Mouse (Mus musculus): ENCODE data around the gene Epo. TPM values are rescaled to one million over a fixed set of nuclear protein-coding genes. Genes with fewer than 3 reads are reported as not detected.

Epo gene
- polyA plus RNA-seq, 1 experiment, result not detected

DNA sequence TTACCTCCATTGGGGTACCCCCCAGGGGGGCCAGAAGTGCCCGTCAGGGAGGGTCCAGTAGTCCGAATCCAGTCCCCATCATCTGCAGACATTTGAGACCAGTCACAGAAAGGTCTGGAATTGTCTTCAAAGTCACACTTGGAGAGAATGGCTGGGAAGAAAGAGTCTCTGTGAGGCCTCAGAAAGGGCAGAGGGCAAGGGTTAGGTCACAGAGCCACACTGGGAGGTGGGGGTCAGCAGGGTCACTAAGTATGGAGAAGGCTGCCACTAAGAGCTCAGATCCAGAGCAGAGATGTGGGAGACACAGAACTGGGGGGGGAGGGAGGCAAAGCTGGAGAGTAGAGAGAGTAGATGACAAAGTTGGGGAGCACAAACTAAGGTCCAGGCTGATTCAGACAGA is 58.7 kb downstream of the Epo start:
- Histone ChIP-seq H3K4me3 (replicated peaks; ENCODE audit: control insufficient read depth, low read depth, low read length) (no peak overlapping the region), H3K4me1 (ENCODE audit: control insufficient read depth, insufficient read depth, low read length) (no peaks in the 10 kb centered on the region), H3K27ac (ENCODE audit: control insufficient read depth, insufficient read depth, low read depth, low read length, poor library complexity) (no peak overlapping the region)
- WGBS, result 65% methylated on average over 2 of the region's 2 CpGs
- no peak for TF ChIP-seq POLR2A (IDR thresholded peaks at IDR 0.05; ENCODE audit: borderline replicate concordance, control insufficient read depth, low read depth, low read length)
- TF ChIP-seq CTCF (IDR thresholded peaks at IDR 0.05; ENCODE audit: control insufficient read depth, insufficient read depth, low read length), result no peak

GRCm38 (mm10) chr5:137472252-137472904 is 60.7 kb downstream of the Epo start:
- Histone ChIP-seq H3K4me1 (ENCODE audit: control insufficient read depth, insufficient read depth, low read length) (no peaks in the 10 kb centered on the region), H3K27ac (ENCODE audit: control insufficient read depth, insufficient read depth, low read depth, low read length, poor library complexity) (no peak overlapping the region), H3K4me3 (replicated peaks; ENCODE audit: control insufficient read depth, low read depth, low read length) (no peak overlapping the region)
- no peak for TF ChIP-seq CTCF (IDR thresholded peaks at IDR 0.05; ENCODE audit: control insufficient read depth, insufficient read depth, low read length)
- no peak for TF ChIP-seq POLR2A (IDR thresholded peaks at IDR 0.05; ENCODE audit: borderline replicate concordance, control insufficient read depth, low read depth, low read length)
- WGBS, result 43% methylated on average over 5 of the region's 5 CpGs

DNA sequence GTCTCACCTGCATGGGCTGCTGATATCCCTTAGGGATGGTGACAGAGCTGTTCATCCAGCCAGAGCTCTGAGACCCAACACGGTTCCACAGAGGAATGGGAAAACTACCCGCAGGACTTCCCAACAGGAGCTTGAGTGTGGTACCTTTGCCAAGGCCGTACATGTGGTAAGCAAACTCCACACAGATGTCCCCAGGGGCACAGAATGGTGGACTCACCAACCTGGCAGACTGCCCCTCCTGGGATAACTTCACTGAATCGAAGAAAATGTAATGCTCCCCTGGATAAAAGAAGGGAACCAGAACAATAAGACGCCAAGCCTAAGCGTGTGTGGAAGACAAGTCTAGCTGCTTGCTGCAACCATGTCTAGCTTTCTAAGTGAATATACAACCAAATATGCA is 66.1 kb downstream of the Epo start:
- Histone ChIP-seq H3K27ac (ENCODE audit: control insufficient read depth, insufficient read depth, low read depth, low read length, poor library complexity) (no peak overlapping the region), H3K4me3 (replicated peaks; ENCODE audit: control insufficient read depth, low read depth, low read length) (no peak overlapping the region), H3K4me1 (ENCODE audit: control insufficient read depth, insufficient read depth, low read length) (no peaks in the 10 kb centered on the region)
- 88% methylated on average over 6 of the region's 6 CpGs for WGBS
- TF ChIP-seq CTCF (IDR thresholded peaks at IDR 0.05; ENCODE audit: control insufficient read depth, insufficient read depth, low read length) (no peak), POLR2A (IDR thresholded peaks at IDR 0.05; ENCODE audit: borderline replicate concordance, control insufficient read depth, low read depth, low read length) (no peak)

GRCm38 (mm10) chr5:137465049-137465448 is 68.0 kb downstream of the Epo start:
- TF ChIP-seq CTCF (IDR thresholded peaks at IDR 0.05; ENCODE audit: control insufficient read depth, insufficient read depth, low read length) (no peak), POLR2A (IDR thresholded peaks at IDR 0.05; ENCODE audit: borderline replicate concordance, control insufficient read depth, low read depth, low read length) (no peak)
- Histone ChIP-seq H3K27ac (ENCODE audit: control insufficient read depth, insufficient read depth, low read depth, low read length, poor library complexity) (no peak overlapping the region), H3K4me1 (ENCODE audit: control insufficient read depth, insufficient read depth, low read length) (no peaks in the 10 kb centered on the region), H3K4me3 (replicated peaks; ENCODE audit: control insufficient read depth, low read depth, low read length) (no peak overlapping the region)
- 59% methylated on average over 3 of the region's 3 CpGs for WGBS

GRCm38 (mm10) chr5:137455866-137456591 is 77.0 kb downstream of the Epo start:
- Histone ChIP-seq H3K4me3 (replicated peaks; ENCODE audit: control insufficient read depth, low read depth, low read length) (no peak overlapping the region), H3K4me1 (ENCODE audit: control insufficient read depth, insufficient read depth, low read length) (no peaks in the 10 kb centered on the region), H3K27ac (ENCODE audit: control insufficient read depth, insufficient read depth, low read depth, low read length, poor library complexity) (no peak overlapping the region)
- no peak for TF ChIP-seq CTCF (IDR thresholded peaks at IDR 0.05; ENCODE audit: control insufficient read depth, insufficient read depth, low read length)
- no peak for TF ChIP-seq POLR2A (IDR thresholded peaks at IDR 0.05; ENCODE audit: borderline replicate concordance, control insufficient read depth, low read depth, low read length)
- WGBS, result 32% methylated on average over 7 of the region's 7 CpGs

- no peak overlapping the region for H3K4me3 ChIP-seq (replicated peaks; ENCODE audit: control insufficient read depth, low read depth, low read length)
- no peaks in the 10 kb centered on the region for H3K4me1 ChIP-seq (ENCODE audit: control insufficient read depth, insufficient read depth, low read length)
- WGBS, result 19% methylated on average over 6 of the region's 6 CpGs
- H3K27ac ChIP-seq (ENCODE audit: control insufficient read depth, insufficient read depth, low read depth, low read length, poor library complexity), result no peak overlapping the region
- TF ChIP-seq CTCF (IDR thresholded peaks at IDR 0.05; ENCODE audit: control insufficient read depth, insufficient read depth, low read length), result no peak
- no peak for TF ChIP-seq POLR2A (IDR thresholded peaks at IDR 0.05; ENCODE audit: borderline replicate concordance, control insufficient read depth, low read depth, low read length)
Measured at GRCm38 (mm10) chr5:137455206-137455605, 77.8 kb downstream of the Epo start.

- no peak overlapping the region for H3K4me3 ChIP-seq (replicated peaks; ENCODE audit: control insufficient read depth, low read depth, low read length)
- no peaks in the 10 kb centered on the region for H3K4me1 ChIP-seq (ENCODE audit: control insufficient read depth, insufficient read depth, low read length)
- no peak for TF ChIP-seq POLR2A (IDR thresholded peaks at IDR 0.05; ENCODE audit: borderline replicate concordance, control insufficient read depth, low read depth, low read length)
- TF ChIP-seq CTCF (IDR thresholded peaks at IDR 0.05; ENCODE audit: control insufficient read depth, insufficient read depth, low read length), result no peak
- H3K27ac ChIP-seq (ENCODE audit: control insufficient read depth, insufficient read depth, low read depth, low read length, poor library complexity), result no peak overlapping the region
Measured at GRCm38 (mm10) chr5:137445536-137445935, 87.5 kb downstream of the Epo start.

GRCm38 (mm10) chr5:137440216-137440855 is 92.7 kb downstream of the Epo start:
- Histone ChIP-seq H3K4me3 (replicated peaks; ENCODE audit: control insufficient read depth, low read depth, low read length) (no peak overlapping the region), H3K27ac (ENCODE audit: control insufficient read depth, insufficient read depth, low read depth, low read length, poor library complexity) (no peak overlapping the region), H3K4me1 (ENCODE audit: control insufficient read depth, insufficient read depth, low read length) (no peaks in the 10 kb centered on the region)
- 48% methylated on average over 11 of the region's 11 CpGs for WGBS
- TF ChIP-seq CTCF (IDR thresholded peaks at IDR 0.05; ENCODE audit: control insufficient read depth, insufficient read depth, low read length) (no peak), POLR2A (IDR thresholded peaks at IDR 0.05; ENCODE audit: borderline replicate concordance, control insufficient read depth, low read depth, low read length) (no peak)
